In the genomic region with DNA sequence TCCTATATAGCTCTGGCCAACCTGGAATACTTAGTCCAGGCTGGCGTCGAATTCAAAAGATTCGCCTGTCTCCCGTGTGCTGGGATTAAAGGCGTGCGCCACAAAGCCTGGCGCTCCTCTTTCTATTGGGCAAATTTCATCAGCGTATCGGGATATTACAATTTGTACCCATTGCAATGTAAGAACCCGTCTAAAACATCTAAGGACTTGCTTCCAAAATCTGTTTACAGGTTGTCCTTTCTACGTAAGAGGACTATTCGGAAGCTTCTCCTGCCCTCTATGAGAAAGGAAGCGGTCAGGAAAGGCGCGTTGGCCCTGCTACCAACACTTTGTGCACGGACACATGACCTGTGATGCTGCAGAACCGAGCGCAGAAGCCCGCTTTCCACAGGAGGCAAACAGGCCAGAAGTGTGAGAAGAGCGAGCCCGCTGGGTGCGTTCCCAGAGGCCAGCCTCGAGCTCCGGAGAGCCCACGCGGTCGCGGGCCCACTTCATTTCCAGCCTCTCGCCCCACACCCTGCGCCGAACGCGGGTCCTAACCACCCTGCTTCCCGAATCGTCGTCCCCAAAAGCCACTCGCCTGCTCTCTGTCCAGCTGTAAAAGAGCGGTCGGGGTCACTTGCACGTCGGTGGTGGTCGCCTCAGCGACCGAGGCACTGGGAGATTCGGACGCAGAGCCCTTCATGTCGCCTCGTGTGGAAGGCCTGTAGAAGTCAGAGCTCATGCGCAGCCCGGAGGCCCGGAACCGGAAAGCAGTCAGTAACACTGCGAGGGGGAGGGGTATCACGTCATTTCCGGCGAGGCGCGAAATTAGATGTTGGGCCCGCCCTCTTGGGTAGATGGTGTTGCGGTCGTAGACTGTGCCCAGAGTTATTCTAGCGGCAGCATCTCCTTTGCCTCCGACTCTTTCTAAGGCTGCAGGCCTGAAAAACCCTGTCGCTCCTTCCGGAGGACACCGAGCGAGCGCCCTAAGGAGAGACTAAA, we compare ENCODE assay signal across 1 mouse cellular context.
A peak's percentile ranks its signal among the peaks of the same experiment; 100 is the strongest.
TF ChIP-seq lines count a peak whose summit lies in the region.

A gene (minus strand): TSS at position 761 of the 984 bp plus-strand sequence.

TF ChIP-seq in CH12.LX, 34 proteins besides CTCF, POLR2A, EP300 and RAD21:
- TF ChIP-seq USF2 (conservative IDR thresholded peaks at IDR 0.05; ENCODE audit: low read depth, low read length) (no peak), CHD1 (IDR thresholded peaks at IDR 0.05; ENCODE audit: low read depth, low read length) (peak; percentile 84), HCFC1 (IDR thresholded peaks at IDR 0.05; ENCODE audit: low read depth, low read length) (peak; percentile 95), TBP (conservative IDR thresholded peaks at IDR 0.05; ENCODE audit: low read depth, low read length) (peak; percentile 97), MXI1 (IDR thresholded peaks at IDR 0.05; ENCODE audit: low read depth, low read length) (peak; percentile 99), NRF1 (IDR thresholded peaks at IDR 0.05; ENCODE audit: low read depth, low read length) (peak; percentile 94), PAX5 (IDR thresholded peaks at IDR 0.05; ENCODE audit: low read length) (no peak), ETS1 (conservative IDR thresholded peaks at IDR 0.05; ENCODE audit: low read depth, low read length) (peak; percentile 68), ZC3H11A (IDR thresholded peaks at IDR 0.05; ENCODE audit: low read depth, low read length) (no peak), CHD2 (IDR thresholded peaks at IDR 0.05; ENCODE audit: low read length) (peak; percentile 97), TCF12 (IDR thresholded peaks at IDR 0.05; ENCODE audit: low read depth, low read length) (peak; percentile 99), IRF4 (IDR thresholded peaks at IDR 0.05; ENCODE audit: low read depth, low read length) (peak; percentile 64; the same call in 1 of the 2 replicates), JUN (IDR thresholded peaks at IDR 0.05; ENCODE audit: insufficient read depth, low read depth, low read length) (peak; percentile 73), MAX (IDR thresholded peaks at IDR 0.05; ENCODE audit: low read length) (peak; percentile 98), KAT2A (IDR thresholded peaks at IDR 0.05; ENCODE audit: insufficient replicate concordance, low read length) (peak; percentile 97), ZNF384 (IDR thresholded peaks at IDR 0.05; ENCODE audit: low read depth, low read length) (0 out of 2 replicates have a peak, but pooled peaks have one; percentile 35), UBTF (IDR thresholded peaks at IDR 0.05; ENCODE audit: low read depth, low read length) (peak; percentile 52; the same call in 1 of the 2 replicates), GABPA (IDR thresholded peaks at IDR 0.05; ENCODE audit: insufficient replicate concordance, low read depth, low read length) (peak; percentile 66; the same call in 1 of the 2 replicates), ELF1 (IDR thresholded peaks at IDR 0.05; ENCODE audit: low read depth, low read length) (peak; percentile 90), ZKSCAN1 (IDR thresholded peaks at IDR 0.05; ENCODE audit: borderline replicate concordance, low read depth, low read length) (no peak; the same call in 1 of the 2 replicates), MAFK (IDR thresholded peaks at IDR 0.05; ENCODE audit: insufficient replicate concordance, low read length) (0 out of 2 replicates have a peak, but pooled peaks have one; percentile 16), ZMIZ1 (IDR thresholded peaks at IDR 0.05; ENCODE audit: low read depth, low read length) (peak; percentile 95), USF1 (IDR thresholded peaks at IDR 0.05; ENCODE audit: low read depth, low read length) (no peak; the same call in 1 of the 2 replicates), NELFE (IDR thresholded peaks at IDR 0.05; ENCODE audit: low read depth, low read length) (peak; percentile 99), E2F4 (IDR thresholded peaks at IDR 0.05; ENCODE audit: insufficient replicate concordance, low read depth, low read length) (peak; percentile 99), MAZ (IDR thresholded peaks at IDR 0.05; ENCODE audit: low read depth, low read length) (peak; percentile 91), SIN3A (IDR thresholded peaks at IDR 0.05; ENCODE audit: low read length) (peak; percentile 98), POLR2AphosphoS2 (IDR thresholded peaks at IDR 0.05; ENCODE audit: low read depth, low read length) (peak; percentile 98), MEF2A (IDR thresholded peaks at IDR 0.05; ENCODE audit: borderline replicate concordance, low read depth, low read length) (peak; percentile 87), JUND (conservative IDR thresholded peaks at IDR 0.05; ENCODE audit: low read depth, low read length) (peak; percentile 77), RCOR1 (conservative IDR thresholded peaks at IDR 0.05; ENCODE audit: low read depth, low read length) (peak; percentile 88), SMC3 (IDR thresholded peaks at IDR 0.05; ENCODE audit: low read depth, low read length) (no peak), BHLHE40 (IDR thresholded peaks at IDR 0.05; ENCODE audit: low read depth, low read length) (peak; percentile 60), MYC (IDR thresholded peaks at IDR 0.05; ENCODE audit: low read depth, low read length) (peak; percentile 99)
